Mouse (Mus musculus) cerebellum, adult 11 months (tissue): ENCODE measurements around the gene Col13a1.

Experiments used
- DNase-seq: peaks from one replicate; pipeline ENCODE4 v3.0.0; 2022

Col13a1 gene

DNA sequence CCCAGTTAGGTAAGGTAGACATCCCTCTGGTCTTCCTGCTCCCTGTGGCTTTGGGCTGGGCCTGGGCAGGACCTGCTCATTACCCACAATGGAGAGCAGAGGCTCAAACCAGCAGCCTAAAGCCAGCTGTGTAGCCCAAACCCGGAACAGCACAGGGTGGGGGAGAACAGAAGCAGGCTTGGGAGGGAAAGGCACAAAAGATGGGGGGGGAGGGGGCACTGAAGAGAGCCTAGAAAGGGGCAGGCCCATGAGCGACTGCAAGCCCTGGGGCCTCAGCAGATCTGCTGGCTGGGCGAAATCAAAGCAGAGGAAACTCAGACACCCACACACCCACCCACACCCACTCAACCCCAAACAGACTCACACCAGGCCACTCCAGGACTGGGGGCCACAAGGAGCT lies 11.7 kb downstream of the Col13a1 start:
- no peak for DNase-seq

- no peak for DNase-seq
Observed at GRCm38 (mm10) chr10:61965386-61965841, 13.5 kb downstream of the Col13a1 start.

DNA sequence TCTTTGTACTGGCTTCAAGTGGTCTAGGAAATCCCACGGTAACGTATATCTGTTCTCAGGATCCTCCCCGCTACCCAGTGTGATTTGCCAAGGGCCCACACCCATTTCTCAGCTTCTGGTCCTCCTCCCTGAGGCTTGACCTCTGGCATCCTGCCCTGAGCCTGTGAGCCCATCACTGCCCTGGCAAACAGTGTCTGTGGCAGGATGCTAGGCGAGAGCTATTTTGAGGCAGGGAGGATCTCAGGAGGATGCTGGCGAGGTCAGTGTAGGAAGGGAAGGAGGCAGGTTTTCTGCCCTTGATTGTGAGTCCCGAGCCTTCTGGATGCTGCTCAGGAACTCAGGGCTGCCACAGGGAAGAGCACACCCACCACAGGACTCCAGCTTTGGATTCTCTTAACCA lies 22.2 kb downstream of the Col13a1 start:
- DNase-seq, result peak; percentile 17

- DNase-seq, result no peak
Observed at GRCm38 (mm10) chr10:61953916-61954315, 25.0 kb downstream of the Col13a1 start.

- DNase-seq, result no peak
Observed at GRCm38 (mm10) chr10:61949542-61949941, 29.4 kb downstream of the Col13a1 start.

- no peak for DNase-seq
Observed at GRCm38 (mm10) chr10:61944386-61944785, 34.5 kb downstream of the Col13a1 start.

GRCm38 (mm10) chr10:61943480-61943879 lies 35.4 kb downstream of the Col13a1 start:
- DNase-seq, result no peak

GRCm38 (mm10) chr10:61942719-61943118 lies 36.2 kb downstream of the Col13a1 start:
- DNase-seq, result no peak

DNA sequence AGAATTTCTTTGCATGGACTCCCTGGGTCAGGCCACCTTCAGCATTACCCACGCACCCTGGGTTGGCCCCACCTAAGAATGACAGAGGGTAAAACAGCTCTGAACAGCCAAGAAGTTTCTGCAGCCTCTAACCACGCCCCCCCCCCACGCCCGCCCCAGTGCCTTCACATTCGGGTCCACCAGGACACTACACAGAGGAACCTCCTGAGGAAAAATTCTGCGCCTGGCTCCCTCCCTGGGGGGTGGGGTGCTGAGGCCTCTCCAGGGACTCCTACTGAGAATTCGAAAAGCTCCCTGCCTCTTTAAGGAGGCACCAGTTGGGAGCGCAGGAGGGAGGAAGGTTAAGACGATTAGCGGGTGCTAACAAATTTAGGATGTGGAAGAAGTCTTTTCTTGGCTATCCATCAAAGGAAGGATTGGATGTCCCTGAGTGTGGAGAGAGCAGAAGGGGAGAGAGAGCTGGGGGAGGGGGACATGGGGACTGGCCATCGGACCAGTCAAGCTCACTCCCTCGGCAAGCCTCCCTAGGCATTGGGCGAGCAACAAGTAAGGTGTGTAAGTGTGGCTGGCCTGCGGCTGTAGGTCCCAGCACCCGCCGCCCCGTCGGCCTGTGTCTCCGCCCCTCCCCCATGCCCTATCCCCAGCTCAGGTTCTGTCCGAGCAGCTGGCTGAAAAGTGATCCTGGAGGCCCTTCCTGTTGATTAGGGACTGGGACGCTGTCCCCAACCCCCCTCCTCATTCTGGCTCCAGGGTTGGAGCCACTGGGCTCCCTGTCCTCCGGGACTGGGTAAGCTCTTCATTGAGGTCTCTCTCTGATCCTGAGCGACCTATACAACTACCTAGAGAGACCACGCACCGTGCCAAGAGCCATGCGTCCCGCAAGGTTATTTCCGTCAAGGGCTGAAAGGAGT lies 42.4 kb downstream of the Col13a1 start:
- no peak for DNase-seq

DNA sequence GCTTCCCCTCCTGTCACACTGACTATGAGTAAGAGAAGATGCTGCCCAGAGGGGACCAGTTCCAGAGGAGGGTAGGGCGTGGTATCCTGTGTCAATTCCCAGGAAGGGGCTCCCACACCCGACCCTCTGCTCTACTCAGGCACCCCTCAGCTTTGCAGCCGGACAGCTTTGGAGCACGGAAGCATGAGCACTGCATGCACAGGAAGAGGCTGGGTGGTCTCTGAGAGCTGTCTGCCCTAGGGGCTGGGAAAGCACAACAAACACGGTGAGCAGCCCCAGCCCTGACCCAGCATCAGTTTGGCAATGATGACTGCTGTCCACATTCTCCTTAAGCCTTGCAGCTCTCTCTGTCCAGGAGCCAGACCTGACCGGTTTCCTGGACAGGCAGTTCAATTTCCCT lies 47.2 kb downstream of the Col13a1 start:
- DNase-seq, result no peak

- DNase-seq, result no peak
Observed at GRCm38 (mm10) chr10:61929901-61930300, 49.0 kb downstream of the Col13a1 start.

DNA sequence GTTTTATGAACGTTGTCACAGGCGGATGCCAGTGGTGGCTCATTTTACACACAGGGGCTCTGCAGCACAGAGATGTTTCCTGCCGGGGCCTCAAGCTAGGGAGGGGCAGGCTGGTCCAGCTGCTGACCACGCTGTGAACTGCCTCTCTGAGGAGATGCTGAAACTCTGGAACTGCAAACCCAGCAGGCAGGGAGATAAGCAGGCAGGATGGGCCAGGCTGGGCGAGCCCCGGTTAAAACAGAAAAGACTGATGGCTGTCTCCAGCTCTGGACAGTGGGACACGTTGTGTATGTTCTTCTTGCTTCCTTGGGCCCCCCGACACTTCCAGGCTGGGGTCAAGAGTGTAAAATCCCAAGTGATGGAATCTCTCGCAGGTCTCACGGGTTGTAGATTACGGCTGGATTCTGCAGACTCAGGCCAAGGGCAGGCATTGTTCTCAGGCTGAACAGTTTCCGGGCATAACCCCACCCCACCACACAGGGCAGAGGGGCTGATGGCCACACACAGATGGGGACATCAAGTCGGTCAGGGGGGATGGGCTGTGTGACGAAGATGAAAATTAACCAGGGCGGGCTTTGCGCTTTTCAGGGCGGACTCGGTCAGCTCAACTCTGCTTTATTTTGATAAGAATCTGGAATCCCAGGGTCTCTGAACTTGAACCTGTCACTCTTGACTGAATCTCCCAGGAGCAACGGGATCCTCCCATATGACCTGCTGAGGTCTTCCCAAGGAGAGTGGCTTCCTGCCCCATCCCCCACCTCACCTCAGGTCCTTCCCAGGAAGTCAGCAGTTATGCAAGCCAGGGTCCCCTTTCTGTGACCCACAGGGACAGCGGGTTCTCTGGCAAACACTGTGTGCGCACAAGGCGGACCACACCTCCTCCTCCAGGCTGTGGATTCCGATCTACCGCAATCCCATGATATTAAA lies 49.9 kb downstream of the Col13a1 start:
- DNase-seq, result no peak

GRCm38 (mm10) chr10:61925691-61926090 lies 53.2 kb downstream of the Col13a1 start:
- no peak for DNase-seq

- DNase-seq, result no peak
Observed at GRCm38 (mm10) chr10:61920655-61921365, 58.1 kb downstream of the Col13a1 start.

DNA sequence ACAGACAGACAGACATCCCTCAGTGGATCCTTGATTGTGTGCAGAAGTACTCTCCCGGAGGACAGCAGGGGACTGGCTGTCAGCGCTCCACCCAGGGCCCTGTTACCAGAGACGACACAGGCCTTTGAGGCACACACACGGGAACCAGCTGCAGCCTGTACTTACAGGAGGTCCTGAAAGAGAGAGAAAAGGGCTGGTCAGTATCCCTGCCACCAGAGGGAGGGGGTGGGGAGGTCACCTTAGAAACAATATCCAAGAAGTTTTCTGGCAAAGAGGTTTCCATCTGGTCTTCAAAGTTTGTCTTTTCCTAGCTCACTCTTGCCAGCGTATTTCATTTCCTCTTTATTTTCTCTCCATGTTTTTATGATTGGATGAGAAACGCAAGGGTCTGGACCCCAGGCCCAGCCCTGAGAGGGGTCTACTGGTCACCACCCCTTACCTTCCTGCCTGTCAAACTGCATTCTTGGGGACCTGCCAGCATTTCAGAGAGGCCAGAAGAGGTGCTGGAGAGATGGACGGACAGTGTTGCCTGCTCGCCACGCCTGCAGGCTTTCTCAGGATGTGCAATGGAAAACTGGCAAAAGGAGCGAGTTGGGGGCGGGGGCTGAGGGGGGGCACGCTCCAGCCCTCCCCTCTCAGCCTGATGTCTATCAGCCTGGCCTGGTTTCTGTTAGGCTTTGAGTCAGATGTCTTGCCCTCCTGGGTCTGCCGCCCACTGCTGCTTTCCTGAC lies 58.8 kb downstream of the Col13a1 start:
- DNase-seq, result no peak

DNA sequence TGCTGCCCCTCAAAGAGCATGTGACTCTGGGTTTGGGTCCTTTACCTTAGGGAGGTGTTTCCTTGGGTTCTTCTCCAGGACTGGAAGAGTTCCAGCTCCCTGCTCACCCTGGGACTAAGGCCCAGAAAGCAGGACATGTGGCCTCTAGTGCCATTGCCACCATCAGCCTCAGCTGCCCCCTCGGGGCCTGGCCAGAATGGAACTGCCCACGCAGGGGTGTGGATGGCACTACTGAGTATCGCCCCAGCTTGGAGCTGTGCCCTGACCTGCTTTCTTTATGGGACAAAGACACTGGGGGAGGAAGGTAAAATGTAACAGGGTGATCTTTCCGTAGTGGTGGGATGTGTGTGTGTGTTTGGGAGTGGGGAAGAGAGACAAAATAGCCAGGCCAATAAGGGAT lies 59.4 kb downstream of the Col13a1 start:
- DNase-seq, result peak; percentile 7

DNA sequence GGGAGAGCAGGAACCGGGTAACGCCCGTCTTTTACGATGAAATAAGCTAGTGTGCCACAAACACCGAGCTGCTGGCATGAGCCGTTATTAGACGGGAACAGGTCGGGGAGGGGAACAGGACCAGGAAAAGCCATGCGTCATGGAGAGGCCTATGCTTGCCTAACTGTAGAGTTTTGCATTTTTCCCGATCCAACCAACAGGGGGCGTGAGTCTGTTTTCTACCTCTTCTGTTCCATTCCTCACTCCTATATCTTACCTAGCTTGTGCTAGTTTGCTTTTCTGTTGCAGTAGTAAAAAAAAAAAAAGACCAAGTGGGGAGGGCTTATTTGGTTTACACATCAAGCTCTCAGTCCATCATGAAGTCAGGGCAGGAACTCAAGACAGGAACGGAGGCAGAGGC lies 61.8 kb downstream of the Col13a1 start:
- no peak for DNase-seq

- DNase-seq, result no peak
Observed at GRCm38 (mm10) chr10:61911770-61912169, 67.1 kb downstream of the Col13a1 start.

DNA sequence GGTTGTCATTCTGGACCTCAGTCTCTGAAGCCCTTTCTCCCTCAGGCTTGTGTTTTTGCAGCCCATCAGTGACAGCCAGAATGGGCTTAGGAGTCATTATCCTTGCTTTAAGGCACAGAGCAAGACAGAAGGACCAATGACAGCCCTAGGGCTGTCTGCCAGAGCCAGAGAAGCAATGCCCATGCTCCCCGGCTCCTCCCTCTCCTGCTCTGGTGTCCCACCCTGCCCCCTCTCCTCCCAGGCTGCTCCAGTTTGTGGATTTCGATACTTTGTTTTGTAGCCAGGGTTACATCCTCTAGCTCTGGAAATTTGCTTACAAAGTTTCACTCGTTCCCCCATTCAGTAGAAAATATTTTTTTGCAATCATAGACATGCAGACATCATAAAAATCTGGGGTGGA lies 69.9 kb downstream of the Col13a1 start:
- DNase-seq, result no peak

DNA sequence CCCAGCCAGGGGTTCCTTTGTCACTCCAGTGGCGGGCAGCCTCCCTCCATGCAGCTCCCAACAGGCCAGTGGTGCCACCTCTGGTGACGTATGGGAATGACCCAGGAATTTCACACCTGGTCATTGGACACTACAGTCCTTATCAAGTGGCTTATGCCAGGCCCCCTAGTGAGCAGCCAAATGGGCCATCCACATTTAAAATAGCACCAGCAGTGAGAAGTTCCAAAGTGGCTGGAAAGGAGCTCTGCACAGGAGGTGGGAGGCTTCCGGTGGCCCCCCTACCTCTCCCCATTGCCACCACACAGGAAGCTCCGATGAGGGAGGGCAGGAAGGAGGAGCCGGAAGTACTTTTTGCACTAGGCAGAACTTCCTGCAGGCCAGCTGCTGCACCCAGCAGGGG lies 72.7 kb downstream of the Col13a1 start:
- no peak for DNase-seq

DNA sequence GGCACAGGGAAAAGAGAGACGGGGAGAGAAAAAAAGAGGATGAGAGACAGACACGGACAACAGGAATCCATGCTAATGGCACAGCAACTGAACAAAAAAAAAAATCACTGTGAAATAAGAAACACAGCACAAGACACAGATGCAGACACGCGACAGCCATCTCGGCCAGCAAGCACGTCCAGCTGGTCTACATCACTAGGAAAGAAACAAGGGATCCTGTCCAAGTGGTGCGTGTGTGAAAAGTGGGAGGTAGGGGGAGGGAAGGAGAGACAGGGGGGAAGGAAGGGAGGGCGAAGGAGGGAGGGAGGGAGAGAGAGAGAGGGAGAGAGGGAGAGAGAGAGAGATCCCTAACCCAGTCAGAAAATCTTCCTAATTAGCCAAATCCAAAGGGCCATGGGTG lies 73.6 kb downstream of the Col13a1 start:
- no peak for DNase-seq

GRCm38 (mm10) chr10:61898116-61898515 lies 80.8 kb downstream of the Col13a1 start:
- DNase-seq, result no peak
